Mouse (Mus musculus) urinary bladder, adult 2 months (tissue): ENCODE measurements around the gene Klk1b3. TPM values are rescaled to one million over a fixed set of nuclear protein-coding genes. Genes with fewer than 3 reads are reported as not detected.
"Not testable (repeated sequence)": the region's sequence is repeated elsewhere in the genome, so short reads cannot be mapped to it uniquely, and the experiment has no call there.

Experiments
- DNase-seq: peaks from one replicate; pipeline ENCODE4 v3.0.0; 2022; ENCODE audit warnings: low spot score
- polyA plus RNA-seq: library from polyadenylated mRNA; depleted of rRNA; stranded (reverse); fragments of >200 nt; gene quantifications from 2 replicates; pipeline ENCODE4 v1.2.3, GENCODE M21; 2012; rRNA removed

Klk1b3 gene
- polyA plus RNA-seq: not detected in 2 replicates

DNA sequence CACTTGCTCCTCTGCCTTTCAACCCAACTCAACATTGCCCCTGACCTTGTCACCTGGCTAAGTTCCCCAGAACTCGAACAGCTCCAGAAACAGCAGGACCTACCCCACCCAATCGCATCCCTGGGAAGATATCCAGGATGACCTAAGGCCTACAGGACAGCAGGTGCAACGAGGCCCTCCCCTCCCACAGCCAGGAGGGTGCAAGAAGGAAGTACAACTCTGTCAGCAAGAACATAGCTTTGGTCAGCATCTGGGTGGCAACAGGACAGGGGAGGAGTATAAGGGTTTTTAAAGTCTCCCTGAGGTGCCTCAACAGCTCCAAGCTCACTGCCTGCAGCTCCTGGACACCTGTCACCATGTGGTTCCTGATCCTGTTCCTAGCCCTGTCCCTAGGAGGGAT, at the start of gene Klk1b3:
Klk1b3 (plus strand) TSS at position 301 of the 400 bp plus-strand sequence.
- DNase-seq: no peak

DNA sequence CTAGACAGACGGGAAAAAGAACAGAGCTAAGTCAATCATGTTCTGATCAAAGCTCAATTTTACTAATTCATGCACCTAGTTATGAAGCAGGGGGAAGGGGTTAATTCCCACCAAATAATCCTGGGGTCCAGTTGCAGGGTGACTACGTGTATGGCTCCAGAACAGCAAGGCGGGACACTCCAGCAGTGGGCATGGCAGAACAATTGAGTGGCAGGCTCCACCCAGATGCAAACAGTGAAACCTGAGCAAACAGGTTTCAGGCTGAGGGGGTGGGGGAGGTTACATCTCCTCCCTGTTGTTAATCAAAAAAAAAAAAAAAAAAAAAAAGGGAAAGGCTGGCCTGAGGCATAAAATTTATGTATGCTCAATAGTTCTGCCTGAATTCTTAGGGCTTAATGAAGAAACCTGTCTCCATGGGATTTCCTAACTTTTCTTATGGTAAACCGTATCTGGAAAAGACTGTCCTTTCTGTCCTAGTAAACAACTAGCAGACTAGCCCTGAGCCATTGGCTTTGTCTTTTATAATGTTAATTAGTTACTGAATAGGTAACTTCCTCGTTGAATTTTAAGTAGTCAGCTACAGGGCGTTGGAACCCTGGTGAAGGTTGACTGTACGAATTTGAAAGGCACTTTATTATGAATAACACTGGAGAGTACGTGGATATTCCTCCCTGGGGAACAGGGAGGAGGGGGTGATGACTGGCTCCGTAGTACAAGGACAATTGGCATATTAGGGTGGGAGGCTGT, 18.5 kb upstream of the Klk1b3 start:
- no peak for DNase-seq

DNA sequence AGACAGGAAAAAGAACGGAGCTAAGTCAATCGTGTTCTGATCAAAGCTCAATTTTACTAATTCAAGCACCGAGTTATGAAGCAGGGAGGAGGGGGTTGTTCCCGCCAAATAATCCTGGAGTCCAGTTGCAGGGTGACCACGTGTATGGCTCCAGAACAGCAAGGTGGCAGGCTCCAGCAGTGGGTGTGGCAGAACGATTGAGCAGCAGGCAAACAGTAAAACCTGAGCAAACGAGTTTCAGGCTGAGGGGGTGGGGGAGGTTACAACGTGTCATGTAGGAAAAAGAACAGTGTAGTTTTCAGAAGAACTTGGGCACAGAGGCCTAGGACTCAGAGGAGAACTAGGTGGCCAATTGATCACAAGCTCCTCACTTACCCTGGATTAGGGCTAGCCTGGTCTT, 11.5 kb upstream of the Klk1b3 start:
- DNase-seq: not testable (repeated sequence)

DNA sequence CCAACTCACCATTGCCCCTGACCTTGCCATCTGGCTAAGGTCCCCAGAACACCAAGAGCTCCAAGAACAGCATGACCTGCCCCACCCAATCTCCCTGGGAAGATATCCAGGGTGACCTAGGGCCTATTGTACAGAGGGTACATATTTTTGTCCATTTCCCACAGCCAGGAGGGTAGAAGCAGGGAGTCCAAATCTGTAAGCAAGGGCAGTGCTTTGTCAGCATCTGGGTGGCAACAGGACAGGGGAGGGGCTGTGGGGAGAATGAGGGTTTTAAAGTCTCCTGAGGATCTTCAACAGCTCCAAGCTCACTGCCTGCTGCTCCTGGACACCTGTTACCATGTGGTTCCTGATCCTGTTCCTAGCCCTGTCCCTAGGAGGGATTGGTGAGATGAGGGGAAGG, 10.1 kb upstream of the Klk1b3 start, which contains the start of gene Klk1b24:
Klk1b24 (plus strand) TSS at position 301 of the 400 bp plus-strand sequence.
- DNase-seq: not testable (repeated sequence)

DNA sequence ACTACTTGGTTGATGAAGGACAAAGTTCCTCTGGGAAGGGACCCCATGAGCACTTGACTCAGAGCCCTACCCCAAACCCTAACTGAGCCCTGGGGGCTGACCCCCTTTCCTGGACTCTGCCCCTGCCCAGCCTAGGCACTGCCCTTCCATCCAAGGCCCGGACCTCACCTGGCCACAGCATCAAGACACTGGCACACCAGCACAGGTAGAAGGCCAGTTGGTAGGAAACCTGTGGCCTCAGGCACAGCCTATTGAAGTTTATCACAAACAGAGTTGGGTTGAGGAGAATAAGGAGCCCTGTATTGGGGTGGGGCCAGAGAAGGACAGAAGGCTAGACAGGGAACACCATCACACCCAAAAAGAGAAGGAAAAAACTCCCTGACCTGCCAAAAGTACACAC, 4.5 kb upstream of the Klk1b3 start:
- peak; percentile 10 for DNase-seq

DNA sequence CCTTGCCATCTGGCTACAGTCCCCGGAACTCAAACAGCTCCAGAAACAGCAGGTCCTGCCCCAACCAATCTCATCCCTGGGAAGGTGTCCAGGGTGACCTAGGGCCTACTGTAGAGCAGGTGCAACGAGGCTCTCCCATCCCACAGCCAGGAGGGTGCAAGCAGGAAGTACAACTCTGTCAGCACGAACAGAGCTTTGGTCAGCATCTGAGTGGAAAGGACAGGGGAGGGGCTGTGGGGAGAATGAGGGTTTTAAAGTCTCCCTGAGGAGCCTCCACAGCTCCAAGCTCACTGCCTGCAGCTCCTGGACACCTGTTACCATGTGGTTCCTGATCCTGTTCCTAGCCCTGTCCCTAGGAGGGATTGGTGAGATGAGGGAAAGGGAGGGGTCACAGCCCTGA, 9.1 kb downstream of the Klk1b3 start, which contains the start of gene Klk1b4:
Klk1b4 (plus strand) TSS at position 301 of the 400 bp plus-strand sequence.
- not testable (repeated sequence) for DNase-seq

DNA sequence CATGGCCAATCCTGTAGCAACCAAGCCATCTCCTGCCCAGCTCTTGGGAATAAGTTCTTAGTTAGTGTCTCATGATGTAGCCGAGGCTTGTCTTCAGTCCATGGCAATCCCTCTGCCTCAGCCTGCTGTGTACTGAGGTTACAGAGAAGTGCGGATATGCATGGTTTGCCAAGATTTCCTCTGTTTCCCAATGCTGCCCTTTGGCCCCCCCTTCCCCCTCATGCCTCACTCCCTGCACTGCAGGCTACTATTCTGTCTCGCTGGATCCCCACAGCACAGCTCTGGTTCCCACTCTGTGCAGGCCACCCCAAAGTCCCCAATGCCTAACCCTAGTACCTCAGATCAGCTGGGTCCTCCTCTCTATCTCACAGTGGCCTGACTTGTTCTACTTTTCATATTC, 10.3 kb downstream of the Klk1b3 start:
- no peak for DNase-seq

DNA sequence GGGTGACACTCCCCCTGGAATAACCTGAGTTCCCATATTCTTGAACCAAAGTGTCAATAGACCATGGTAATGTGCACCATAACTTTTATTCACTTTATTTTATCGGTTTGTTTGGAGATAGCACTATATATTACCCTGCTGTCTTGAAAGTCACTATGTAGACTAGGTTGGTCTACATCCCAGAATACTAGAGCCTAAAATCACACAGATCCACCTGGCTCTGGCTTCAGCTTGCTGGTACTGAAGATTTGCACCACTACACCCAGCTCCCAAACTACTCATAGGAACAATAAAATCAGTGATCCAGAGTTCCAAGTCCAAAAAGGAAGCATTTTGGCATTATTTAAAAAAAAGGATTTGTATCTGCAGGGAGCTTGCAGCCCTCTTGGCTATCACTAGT, 17.7 kb downstream of the Klk1b3 start, which contains the start of gene Klk1b5:
Klk1b5 (plus strand) TSS at position 301 of the 400 bp plus-strand sequence.
- DNase-seq: no peak

DNA sequence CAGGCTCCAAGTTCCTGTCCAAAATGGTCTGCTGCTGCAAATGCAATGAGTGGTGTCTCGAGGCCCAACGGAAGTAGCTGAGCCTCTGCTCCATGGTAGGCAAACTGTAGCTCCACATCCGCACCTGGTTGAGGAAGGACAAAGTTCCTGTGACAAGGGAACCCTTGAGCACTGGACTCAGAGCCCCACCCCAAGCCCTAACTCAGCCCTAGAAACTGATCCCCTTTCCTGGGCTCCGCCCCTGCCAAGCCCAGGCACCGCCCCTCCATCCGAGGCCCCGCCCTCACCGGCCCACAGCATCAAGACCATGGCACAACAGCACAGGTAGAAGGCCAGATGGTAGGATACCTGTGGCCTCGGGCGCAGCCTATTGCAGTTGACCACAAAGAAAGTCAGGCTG, 23.6 kb downstream of the Klk1b3 start:
- DNase-seq: not testable (repeated sequence)

DNA sequence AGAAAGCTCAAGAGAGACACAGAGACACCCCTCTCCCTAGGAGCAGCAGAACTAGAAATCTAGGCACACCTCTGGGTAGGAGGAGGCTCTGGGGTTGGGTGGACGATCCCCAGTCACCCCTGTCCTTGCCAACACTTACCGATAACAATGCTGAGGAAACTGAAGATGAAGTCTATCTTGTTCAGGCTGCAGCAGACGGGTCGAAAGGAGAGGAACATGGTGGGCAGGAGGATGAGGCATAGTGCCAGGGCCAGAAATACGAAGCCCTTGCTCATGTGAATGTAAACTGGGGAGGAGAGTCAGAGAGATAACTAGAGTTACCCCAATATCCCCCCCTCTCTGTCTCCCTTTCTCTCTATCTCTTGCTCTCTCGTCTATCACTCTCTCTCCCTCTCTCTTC, 24.3 kb downstream of the Klk1b3 start:
- DNase-seq: not testable (repeated sequence)

DNA sequence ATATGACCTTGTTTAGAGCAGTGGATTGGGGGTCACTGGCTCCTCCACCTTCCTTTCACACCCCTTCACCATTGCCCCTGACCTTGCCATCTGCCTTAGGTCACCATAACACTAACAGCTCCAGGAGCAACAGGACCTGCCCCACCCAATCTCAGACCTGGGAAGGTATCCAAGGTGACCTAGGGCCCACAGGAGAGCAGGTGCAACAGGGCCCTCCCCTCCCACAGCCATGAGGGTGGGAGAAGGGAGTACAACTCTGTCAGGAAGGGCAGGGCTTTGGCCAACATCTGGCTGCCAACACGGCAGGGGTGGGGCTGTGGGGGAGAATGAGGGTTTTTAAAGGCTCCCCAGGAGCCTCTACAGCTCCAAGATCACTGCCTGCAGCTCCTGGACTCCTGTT, 27.1 kb downstream of the Klk1b3 start, which contains the start of gene Klk1:
Klk1 (plus strand) TSS at position 285 of the 400 bp plus-strand sequence.
- no peak for DNase-seq

DNA sequence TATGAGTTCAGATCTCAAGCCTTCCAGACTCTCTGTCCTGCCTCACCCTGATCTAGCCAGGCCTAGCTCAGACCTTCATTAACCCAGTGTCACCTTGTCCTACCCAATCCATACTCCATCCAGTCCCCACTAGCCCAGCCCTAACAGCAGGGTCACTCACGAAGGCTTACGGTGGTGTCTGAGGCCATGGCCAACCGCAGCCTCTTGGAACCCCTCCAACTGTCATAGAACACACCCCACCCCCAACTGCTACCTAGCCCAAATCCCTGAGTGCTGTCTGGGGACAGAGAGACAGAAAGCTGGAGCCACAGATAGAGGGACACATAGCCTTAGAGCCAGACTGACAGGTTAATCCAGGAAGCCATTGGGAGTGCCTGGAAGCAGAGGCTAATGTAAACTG, 37.9 kb downstream of the Klk1b3 start, which contains the start of gene Gm36864:
Gm36864 (plus strand) TSS at position 269 of the 400 bp plus-strand sequence.
- DNase-seq: no peak

DNA sequence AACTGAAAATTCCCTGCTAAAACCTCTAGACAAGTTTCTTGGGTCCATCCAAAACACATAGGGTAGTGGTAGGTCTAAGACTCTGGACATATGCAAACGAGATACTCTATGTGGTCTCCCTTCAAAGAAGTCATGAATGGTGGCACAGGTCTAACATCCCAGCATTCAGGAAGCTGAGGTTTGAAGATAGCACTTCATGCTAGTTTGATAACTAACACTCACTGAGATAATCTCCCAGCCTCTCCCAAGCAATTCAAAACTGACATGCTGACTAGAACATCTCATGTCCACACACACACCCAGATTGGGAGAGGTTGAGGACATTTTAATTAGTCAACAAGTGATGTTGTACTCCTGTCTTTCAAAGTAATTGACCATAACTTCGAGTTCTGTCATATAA, 41.9 kb downstream of the Klk1b3 start:
- no peak for DNase-seq

DNA sequence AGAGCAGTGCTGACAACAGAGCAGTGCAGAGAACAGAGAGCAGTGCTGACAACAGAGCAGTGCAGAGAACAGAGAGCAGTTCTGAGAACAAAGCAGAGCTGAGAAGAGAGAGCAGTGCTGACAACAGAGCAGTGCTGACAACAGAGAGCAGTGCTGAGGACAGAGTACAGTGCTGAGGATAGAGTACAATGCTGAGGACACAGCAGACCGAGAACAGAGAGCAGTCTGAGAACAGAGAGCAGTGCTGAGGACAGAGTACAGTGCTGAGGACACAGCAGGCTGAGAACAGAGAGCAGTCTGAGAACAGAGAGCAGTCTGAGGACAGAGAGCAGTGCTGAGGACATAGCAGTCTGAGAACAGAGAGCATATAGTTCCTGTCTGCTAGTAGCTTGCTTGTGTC, 42.7 kb downstream of the Klk1b3 start:
- DNase-seq: no peak

DNA sequence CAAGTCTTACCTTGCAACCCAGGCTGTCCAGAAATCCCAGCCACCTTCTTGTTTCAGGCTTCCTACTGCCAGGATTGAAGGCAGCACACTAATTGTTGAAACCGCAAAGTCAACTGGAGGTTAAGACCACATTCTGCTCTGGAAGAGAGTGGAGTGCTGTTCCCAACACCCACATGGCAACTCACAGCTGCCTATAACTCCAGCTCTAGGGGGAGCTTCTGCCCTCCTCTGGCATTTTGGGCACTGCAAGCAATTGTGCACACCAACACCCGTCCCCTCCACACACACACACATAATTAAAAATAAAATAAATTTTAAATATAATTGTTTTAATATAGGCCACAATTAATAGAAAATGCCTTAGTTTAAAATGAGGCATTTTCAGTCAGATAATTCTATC, 43.2 kb downstream of the Klk1b3 start:
- no peak for DNase-seq

DNA sequence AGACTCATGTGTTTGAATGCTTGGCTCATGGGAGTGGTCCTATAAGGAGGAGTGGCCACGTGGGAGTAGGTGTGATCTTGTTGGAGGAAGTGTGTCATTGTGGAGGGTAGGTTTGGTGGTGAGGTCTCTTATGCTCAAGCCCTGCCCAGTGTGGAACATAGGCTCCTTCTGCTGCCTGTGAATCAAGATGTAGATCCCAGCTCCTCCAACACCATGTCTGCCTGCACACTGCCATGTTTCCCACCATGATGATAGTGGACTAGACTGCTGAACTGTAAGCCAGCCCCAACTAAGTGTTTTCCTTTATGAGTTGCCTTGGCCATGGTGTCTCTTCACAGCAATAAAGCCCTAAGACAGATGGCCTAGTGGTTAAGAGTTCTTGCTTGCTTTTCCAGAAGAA, 46.1 kb downstream of the Klk1b3 start:
- no peak for DNase-seq

DNA sequence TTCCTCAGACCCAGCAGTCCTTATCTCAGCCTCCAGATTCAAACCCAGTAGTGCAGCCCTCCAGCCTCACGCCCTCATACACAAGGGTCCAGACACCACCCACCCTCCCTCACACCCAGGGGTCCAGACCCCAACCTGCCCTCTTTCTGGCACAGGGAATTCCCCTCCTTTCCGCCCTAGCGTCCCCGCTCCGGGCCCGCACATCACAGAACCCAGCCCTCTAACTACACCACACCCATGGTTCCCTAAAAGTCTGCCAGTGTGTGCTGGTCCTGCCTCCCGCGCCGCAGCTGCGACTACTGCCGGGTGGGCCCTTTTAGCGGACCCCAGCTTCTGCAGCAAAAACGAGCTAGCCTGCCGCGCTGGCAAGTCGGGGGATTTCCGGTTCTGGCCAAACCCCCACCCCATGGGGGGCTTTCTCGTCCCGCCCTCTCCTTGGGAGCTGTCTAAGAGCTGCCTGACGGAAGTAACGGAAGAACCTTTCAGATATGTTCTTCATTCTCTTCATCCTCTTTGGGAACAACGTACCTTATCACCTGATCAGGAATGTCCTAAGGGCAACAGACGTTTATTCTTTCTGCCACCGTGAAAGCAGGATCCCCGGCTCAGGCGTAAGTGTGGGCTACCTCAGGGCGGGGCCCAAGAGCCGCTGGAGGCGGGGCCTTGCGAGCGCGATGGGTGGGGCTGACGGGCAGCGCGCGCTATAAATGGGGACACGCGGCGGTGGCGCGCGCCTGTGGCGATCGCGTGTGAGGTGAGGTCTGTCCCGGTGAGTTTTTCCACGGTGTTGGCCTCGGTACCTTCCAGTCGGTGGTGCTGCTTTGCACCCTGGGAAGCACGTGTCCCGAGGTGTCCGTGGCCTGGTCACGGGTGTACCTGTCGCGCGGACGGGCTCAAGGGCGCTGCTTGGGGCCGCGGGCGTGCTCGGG, 48.3 kb downstream of the Klk1b3 start, which contains the start of the genes 1700028J19Rik and 2410002F23Rik:
1700028J19Rik (minus strand) TSS at position 641 of the 929 bp plus-strand sequence.
2410002F23Rik (plus strand) TSS at position 668 of the 929 bp plus-strand sequence.
- peak; percentile 89 for DNase-seq

DNA sequence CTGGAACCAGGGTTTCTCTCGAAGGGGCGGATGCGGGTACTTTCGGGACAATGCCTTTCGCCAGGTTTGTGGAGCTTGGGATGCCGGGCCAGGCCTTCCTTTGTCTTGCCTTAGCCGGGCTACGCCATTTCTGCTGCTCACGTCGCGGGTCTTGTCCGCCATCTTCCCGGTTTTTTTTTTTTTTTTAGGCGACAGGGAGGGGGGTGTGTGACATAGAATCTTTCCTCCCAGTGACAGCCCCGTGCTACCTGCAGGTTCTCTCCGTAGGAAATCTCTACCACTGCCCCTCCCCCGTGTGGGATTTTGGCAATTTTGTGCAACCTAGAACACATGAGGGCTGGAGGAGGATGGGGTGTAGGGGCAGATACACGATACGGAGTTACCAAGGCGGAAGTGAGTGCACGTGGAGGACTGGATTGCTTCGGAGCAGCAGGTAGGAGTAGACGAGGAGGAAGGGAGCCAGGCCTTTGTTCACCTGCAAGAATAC, 49.0 kb downstream of the Klk1b3 start:
- peak; percentile 42 for DNase-seq

DNA sequence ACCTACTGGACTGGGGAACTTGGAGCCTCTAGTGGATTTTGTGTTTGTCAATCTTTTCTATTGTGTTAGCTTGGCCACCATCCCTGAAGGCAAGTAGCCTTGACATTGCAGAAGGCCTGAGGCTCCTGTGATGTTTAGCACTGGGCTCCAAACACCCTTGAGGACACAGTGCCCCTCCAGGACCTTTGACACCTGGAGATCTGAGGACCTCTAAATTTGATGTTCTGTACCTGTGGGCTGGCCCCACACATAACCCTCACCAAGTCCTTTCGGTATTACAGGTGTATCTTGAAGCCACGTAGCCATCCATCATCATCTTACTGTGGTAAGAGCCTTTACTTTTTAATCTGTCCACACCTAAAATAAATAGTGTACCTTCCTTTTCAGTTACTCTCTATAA, 50.0 kb downstream of the Klk1b3 start:
- DNase-seq: no peak

DNA sequence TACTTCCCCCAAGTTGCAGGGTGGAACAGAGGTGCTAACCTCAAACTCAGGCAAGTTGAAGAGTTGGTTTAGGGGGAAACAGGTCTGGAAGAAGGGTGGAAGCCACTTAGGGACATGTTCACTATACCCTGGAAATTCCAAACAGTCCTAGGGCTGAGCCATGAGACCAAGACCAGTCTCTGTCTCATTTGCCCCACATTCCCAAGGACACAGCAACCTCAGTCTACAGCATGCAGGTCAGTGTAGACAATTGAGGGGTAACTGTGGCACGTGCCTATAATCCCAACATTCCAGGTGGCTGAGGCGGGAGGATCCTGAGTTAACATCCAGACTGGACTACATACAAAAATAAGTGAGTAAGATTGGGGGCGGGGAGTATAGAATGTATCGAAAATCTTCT, 51.3 kb downstream of the Klk1b3 start:
- no peak for DNase-seq

DNA sequence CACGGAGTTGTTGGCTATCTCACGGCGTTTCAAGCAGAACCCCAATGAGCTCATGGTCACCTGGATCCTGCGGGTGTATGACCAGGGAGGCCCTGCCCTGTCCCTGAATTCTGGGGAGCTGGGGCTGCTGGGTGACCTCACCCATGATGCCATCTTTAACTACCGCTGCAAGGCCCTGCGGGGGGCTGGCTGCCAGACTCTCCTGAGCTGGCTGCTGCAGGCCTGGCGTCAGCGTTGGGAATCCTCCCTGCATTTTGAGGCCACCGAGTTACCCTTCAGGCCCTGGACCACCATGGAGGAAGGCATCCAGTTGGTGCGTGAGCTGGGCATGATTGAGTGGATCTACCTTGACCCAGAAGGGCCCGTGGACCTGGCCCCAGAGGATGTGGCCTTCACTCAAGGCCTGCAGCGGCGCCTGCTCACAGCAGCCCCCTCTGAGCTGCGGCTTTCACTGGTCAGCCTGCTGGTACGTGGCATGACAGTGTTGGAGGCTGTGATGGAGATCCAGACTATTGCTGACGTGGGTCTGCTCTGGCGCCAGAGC, 52.8 kb downstream of the Klk1b3 start:
- DNase-seq: not testable (repeated sequence)
